Mouse (Mus musculus): Measurements from ENCODE around the gene Hectd4.

Gene Hectd4

DNA sequence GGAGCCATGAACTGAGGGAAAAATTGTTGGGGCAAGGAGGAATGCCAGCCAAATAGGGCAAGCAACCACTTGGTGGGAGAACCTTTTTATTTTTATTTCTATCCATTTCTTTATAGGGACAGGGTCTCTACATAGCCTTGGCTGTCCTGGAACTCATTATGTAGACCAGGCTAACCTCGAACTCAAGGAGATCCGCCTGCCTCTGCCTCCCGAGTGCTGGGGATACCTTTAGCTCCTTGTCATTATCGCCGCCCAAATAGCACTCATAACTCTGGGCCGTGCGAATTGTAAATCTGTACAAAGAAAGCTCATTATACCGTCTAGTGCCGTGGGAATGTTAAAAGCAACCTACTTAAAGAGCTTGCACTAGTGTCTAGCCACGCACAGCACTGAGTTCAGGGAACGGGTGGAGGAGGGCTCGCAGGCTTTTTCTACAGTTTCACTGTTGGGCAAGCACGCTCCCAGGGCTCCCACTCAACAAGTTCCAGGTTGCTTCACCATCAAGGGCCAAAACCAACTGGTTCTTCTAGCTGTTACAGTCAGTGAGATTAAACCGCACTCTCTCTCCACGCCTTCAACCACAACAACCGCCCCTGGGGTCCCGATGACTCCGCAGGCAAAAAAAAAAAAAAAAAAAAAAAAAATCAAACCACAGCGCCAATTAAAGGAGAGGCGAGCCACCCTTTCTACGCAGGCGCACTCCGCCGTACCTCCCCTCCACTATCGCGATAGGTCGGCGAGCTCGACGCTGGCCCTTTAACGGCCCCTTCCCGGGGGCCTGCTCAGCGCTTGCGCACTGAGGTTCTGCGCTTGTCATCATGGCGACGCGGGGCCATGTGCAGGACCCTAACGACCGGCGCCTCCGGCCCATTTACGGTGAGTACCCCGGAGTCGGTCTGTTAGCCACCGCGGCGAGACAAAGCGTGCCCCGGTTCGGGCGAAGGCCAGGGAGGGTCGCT lies 177.4 kb downstream of the Hectd4 start, which contains the start of gene Naa25:
Gene Naa25 (plus strand): TSS at position 750 of the 959 bp plus-strand sequence.
- DNase-seq (ENCODE audit: low spot score): peak; percentile 96

DNA sequence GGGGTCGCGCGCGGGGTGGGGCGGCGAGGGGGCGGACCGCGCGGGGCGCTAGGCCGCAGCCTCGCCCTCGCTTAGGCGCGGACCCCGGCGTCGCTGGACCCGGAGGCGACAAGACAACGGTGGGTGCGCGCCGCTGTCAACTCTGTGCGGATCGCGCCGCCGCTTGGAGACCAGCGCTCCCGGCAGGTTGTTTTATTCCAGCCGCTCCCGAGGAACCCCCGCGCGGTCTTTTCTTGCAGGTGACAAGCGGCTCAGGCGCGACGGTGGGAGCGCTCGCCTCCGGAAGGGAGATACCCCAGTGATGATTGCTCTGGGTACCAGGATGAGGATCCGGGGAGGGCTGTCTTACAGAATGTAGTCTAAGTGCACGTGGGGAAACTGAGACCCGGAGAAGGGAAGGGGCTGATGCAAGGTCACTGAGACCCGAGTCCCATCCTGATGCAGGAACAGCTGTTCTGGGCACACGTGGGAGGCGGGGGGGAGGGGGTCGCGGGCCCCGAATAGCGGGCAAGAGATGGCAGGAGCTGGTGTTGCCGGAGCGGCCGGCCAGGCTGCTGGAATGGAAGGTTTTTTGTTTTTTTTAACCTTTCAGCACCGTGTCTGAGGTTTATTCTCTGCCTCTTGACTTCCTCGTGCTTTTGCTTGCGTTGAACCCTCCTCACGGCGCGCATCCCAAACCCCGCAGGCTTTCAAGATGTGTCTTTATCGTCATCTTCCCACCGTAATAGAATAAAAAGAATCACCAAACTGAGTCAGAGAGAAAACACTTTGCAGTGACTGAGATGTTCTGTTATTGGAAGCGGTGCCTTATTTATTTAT lies 178.3 kb downstream of the Hectd4 start:
- DNase-seq (ENCODE audit: low spot score): no peak

- DNase-seq (ENCODE audit: low spot score): no peak
Observed at GRCm38 (mm10) chr5:121398965-121399462, 179.0 kb downstream of the Hectd4 start.

DNA sequence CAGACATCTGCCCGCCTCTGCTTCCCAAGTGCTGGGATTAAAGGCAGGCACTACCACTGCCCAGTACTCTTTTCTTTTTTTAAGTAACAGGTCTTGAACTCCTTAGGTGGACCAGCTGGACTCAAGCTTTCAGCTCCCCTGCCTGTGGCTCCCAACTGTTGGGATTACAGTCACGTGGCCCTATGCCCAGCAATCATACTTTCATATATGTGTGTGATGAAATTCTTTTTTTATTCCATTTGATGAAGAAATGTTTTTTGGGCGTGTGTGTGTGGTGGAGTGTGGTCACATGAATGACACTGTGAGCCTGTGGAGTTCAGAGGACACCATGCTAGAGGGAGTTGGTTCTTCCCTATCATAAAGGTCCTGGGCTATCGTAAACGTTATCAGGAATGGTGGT lies 179.5 kb downstream of the Hectd4 start:
- no peak for DNase-seq (ENCODE audit: low spot score)

- DNase-seq (ENCODE audit: low spot score): no peak
Observed at GRCm38 (mm10) chr5:121400064-121400463, 180.0 kb downstream of the Hectd4 start.

GRCm38 (mm10) chr5:121400849-121401248 lies 180.8 kb downstream of the Hectd4 start:
- DNase-seq (ENCODE audit: low spot score): no peak

DNA sequence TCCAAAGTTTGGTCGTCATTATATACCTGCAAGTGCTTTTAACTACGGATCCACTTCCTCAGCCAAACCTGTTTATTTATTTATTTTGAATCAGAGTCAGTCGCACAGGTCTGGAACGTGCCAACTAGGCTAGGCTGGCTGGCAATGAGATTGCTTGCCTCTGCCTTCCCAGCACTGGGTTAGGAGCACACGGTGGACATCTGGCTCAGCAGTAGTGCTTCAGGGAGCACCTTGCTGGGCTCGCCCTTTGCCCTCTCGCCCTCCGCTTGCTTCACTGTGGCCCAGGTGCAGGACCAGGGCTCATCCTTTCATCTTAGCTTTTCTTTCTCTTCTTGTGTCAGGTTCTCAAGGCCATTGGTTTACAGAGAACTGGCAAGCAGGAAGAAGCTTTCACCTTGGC lies 187.8 kb downstream of the Hectd4 start:
- no peak for DNase-seq (ENCODE audit: low spot score)

DNA sequence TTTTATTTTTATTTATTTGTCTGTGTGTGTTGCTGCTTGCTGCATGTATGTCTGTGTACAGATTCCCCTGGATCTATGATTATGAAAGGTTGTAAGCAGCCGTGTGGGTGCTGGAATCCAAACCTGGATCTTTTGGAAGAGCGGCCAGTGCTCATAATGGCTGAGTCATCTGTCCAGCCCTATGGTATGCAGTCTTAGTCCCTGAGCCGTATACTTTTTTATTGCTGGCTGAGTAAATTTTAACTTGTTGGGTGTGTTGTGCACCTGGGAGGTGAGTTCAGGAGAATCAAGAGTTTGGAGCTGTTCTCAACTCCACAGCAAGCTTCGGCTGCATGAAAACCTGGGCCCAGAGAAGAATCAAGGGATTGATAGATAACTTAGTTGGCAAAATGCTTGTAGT lies 191.0 kb downstream of the Hectd4 start:
- DNase-seq (ENCODE audit: low spot score): no peak
